Mouse (Mus musculus) ES-E14 (cell line): Measurements from ENCODE around the gene Akt1.

Source experiments
- HCFC1 ChIP-seq: IDR thresholded peaks from 2 replicates; pipeline ENCODE4 v1.6.1; 2012; ENCODE audit warnings: low read length, inconsistent platforms, borderline replicate concordance; ENCODE audit not compliant: insufficient read depth
- MAFK ChIP-seq: IDR thresholded peaks from 2 replicates; pipeline ENCODE4 v1.6.1; 2014; ENCODE audit warnings: mild to moderate bottlenecking, low read depth, low read length, inconsistent platforms; ENCODE audit not compliant: insufficient read depth

- TF ChIP-seq HCFC1 (no peak), MAFK (no peak)
Measured at GRCm38 (mm10) chr12:112639526-112639925, 35.2 kb downstream of the Akt1 start.
